Mouse (Mus musculus) ES-E14 (cell line): ENCODE results near the gene Cmklr1.

Source experiments
- MAFK ChIP-seq: IDR thresholded peaks from 2 replicates; pipeline ENCODE4 v1.6.1; 2014; ENCODE audit warnings: mild to moderate bottlenecking, low read depth, low read length, inconsistent platforms; ENCODE audit not compliant: insufficient read depth
- ZC3H11A ChIP-seq: IDR thresholded peaks from 2 replicates; pipeline ENCODE4 v1.6.1; 2012; ENCODE audit warnings: low read depth, mild to moderate bottlenecking, inconsistent platforms, low read length, borderline replicate concordance
- ZNF384 ChIP-seq: IDR thresholded peaks from 2 replicates; pipeline ENCODE4 v1.6.1; 2012; ENCODE audit warnings: low read depth, low read length, inconsistent platforms

DNA sequence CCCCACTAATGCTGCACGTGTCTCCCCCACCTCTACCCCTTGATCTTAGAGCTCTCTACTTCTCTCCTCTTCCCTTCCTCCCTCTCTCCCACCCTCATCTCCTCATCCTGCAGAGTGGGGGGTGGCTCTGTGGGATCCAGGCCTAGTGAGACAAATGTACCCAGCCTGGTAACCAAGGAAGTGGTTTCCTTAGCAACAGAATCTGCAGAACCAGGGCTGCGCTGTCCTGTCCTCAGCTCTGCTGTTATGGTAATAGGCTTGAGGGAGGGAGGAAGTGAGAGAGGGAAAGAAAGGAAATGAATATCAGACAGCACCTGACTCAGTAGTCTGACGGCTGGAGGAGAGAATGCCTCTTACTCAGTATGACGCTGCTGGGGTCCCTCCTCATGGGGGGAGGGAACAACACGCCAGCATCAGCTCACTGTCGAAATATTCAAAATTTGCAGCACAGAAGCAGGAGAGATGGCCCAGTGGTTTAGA lies 58.4 kb downstream of the Cmklr1 start:
- TF ChIP-seq MAFK (no peak), ZNF384 (no peak), ZC3H11A (no peak)
